Mouse (Mus musculus) heart, embryonic 13.5 days (tissue): ENCODE results near the gene Mesp2. TPM values are rescaled to one million over a fixed set of nuclear protein-coding genes. Genes with fewer than 3 reads are reported as not detected.

ENCODE experiments used
- polyA plus RNA-seq: library from polyadenylated mRNA; unstranded; fragments of >200 nt; fragmentation: Nextera tagmentation; extraction: Ambion mirVana; gene quantifications from 2 replicates; pipeline ENCODE4 v1.2.1, GENCODE M21; 2015

Gene Mesp2
- polyA plus RNA-seq, 1 experiment from 2014 or later, result 0.21 TPM

Other genes with a start within 250 kb of the Mesp2 start
- gene Rhcg, start 193.1 kb upstream of the Mesp2 start, polyA plus RNA-seq, result 0.25 TPM in 1 of 2 replicates, not detected in the other
- gene Ticrr, start 150.5 kb upstream of the Mesp2 start, polyA plus RNA-seq, result 5.2 and 5.9 TPM in 2 replicates
- 1.7 and 2.4 TPM in 2 replicates for gene Kif7, start 95.0 kb upstream of the Mesp2 start, polyA plus RNA-seq
- not detected in 2 replicates for gene Plin1, start 77.8 kb upstream of the Mesp2 start, polyA plus RNA-seq
- gene Pex11a, start 67.6 kb upstream of the Mesp2 start, polyA plus RNA-seq, result 5.8 and 9.6 TPM in 2 replicates
- 1.4 and 1.5 TPM in 2 replicates for gene Wdr93, start 67.6 kb upstream of the Mesp2 start, polyA plus RNA-seq
- 0.15 TPM in 1 of 2 replicates, not detected in the other for gene Mesp1, start 16.9 kb upstream of the Mesp2 start, polyA plus RNA-seq
- 7.3 and 7.9 TPM in 2 replicates for gene Anpep, start 50.3 kb downstream of the Mesp2 start, polyA plus RNA-seq
- gene Ap3s2, start 109.9 kb downstream of the Mesp2 start, polyA plus RNA-seq, result 28.3 and 31.1 TPM in 2 replicates
- 27.8 and 28.5 TPM in 2 replicates for gene Arpin, start 124.6 kb downstream of the Mesp2 start, polyA plus RNA-seq
- gene Zfp710, start 214.1 kb downstream of the Mesp2 start, polyA plus RNA-seq, result 11.6 and 12.1 TPM in 2 replicates